Mouse (Mus musculus) embryonic stem cell, embryonic (primary cell): ENCODE data around the gene Lrrc27.

Experiments used
- CTCF ChIA-PET, 4 experiments: fragments of 300-600 bp in 2 of 4; fragments of 350-600 bp in 2 of 4; sonication (Branson Sonifier 250); formaldehyde crosslinking; loops; one replicate each; lab custom pipeline; 2022; ENCODE audit warnings: inconsistent platforms in 2 of 4; lab: Charles Lee
- POLR2A ChIA-PET, 4 experiments: fragments of 300-600 bp in 2 of 4; fragments of 350-600 bp in 2 of 4; sonication (Branson Sonifier 250); formaldehyde crosslinking; loops; one replicate each; lab custom pipeline; 2022; ENCODE audit warnings: antibody characterized with exemption in 4 of 4, inconsistent platforms in 1 of 4; lab: Charles Lee

The Lrrc27 gene

GRCm38 (mm10) chr7:139271871-139272270 lies 59.1 kb downstream of the Lrrc27 start:
- POLR2A ChIA-PET = no interaction called here
- CTCF ChIA-PET = interaction anchor here in 1 of 4 experiments (0.6 kb wide), 1 partner anchor 31 kb away, joined by 4 read pairs; no protein-coding TSS in a partner anchor

DNA sequence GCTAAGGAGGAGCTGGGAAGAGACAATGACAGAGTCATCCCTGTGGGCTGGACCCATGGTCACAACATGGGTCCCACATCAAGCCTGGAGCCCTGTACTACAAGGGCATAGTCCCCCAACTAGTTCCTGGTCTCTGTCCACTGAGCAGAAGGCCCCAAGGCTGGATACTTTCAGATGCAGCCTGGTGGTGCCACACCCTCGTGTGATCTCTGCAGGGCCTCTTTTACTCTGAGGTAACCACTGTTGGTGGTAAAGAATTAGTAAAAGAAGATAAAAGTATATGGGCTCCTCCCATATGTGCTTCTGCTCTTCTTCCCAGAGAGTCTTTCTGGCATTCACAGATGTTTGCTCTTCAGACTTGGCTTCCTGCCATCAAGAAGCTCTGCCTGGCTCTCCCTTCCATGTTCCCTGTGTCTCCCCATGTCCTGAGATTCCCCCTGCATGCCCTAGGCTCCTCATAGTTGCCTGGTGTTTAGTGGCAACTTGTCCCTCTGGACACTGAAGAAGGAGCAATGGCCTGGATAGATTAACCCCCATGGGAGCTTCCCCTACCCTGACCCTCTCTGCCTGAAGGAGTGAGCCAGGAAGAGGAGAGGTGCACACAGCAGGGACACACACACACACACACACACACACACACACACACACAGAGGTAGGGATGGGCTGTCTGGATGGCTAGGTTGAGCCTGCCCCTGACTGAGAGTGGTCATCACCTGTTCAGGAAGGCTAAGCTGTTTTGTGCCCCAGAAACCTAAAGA lies 60.0 kb downstream of the Lrrc27 start:
- ChIA-PET CTCF (interaction anchor here in 1 of 4 experiments (0.5 to 0.9 kb wide), 4 partner anchors 9 to 262 kb away, joined by 3 to 4 read pairs (median 3); no protein-coding TSS in a partner anchor), POLR2A (interaction anchor here in 2 of 4 experiments (0.8 to 2.3 kb wide), 3 partner anchors 8 to 22 kb away, joined by 3 to 8 read pairs (median 3); no protein-coding TSS in a partner anchor)

- POLR2A ChIA-PET = interaction anchor here in 2 of 4 experiments (0.8 to 2.3 kb wide), 3 partner anchors 9 to 23 kb away, joined by 3 to 8 read pairs (median 3); no protein-coding TSS in a partner anchor
- CTCF ChIA-PET = interaction anchor here in 1 of 4 experiments (0.5 to 0.9 kb wide), 2 partner anchors 15 to 39 kb away, joined by 3 read pairs; no protein-coding TSS in a partner anchor
Observed at GRCm38 (mm10) chr7:139273397-139273719, 60.6 kb downstream of the Lrrc27 start.

DNA sequence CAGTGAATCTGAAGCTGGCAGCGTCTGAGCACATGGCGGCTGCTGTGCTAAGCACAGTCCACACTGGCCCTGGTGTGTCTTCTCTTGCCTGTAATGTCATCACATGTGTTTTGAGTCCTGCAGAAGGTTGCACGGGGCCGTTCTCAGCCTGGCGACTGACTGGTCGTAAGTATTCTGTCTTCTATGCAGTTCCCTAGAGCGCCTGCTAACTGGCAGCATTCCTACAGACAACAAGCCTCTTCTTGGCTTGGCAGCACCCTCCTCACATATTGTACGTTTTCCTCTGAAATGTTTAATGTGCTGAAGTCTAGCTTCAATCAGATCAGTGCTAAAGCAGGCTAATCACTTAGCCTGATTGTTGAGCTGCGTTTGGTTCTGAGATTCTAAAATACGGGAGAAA lies 62.8 kb downstream of the Lrrc27 start:
- POLR2A ChIA-PET = interaction anchor here in 2 of 4 experiments (0.6 to 1.2 kb wide), 3 partner anchors 11 to 22 kb away, joined by 3 read pairs; no protein-coding TSS in a partner anchor

DNA sequence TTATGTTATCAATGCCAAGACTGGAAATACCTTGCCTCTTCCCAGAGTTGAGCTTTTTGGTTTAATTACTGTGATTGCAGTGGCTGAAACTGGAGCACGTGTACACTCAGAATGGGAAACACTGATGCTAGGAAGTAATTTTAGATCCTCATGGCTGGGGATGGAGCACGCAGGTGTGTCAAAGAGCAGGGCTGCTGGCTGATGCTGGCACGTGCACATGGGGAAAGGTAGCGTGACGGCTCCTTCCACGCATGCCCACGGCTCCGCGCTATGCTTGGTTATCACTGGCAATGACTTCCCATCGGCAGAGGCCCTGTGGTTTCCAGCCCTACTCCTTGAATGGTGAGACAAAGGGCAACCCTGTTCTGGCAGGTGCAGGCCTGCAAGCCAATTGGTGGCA lies 63.4 kb downstream of the Lrrc27 start:
- POLR2A ChIA-PET = interaction anchor here in 2 of 4 experiments (0.6 to 1.2 kb wide), 3 partner anchors 11 to 23 kb away, joined by 3 read pairs; no protein-coding TSS in a partner anchor

More for the DNA sequence above, 62.8 kb downstream of the Lrrc27 start:
- CTCF ChIA-PET = no interaction called here

DNA sequence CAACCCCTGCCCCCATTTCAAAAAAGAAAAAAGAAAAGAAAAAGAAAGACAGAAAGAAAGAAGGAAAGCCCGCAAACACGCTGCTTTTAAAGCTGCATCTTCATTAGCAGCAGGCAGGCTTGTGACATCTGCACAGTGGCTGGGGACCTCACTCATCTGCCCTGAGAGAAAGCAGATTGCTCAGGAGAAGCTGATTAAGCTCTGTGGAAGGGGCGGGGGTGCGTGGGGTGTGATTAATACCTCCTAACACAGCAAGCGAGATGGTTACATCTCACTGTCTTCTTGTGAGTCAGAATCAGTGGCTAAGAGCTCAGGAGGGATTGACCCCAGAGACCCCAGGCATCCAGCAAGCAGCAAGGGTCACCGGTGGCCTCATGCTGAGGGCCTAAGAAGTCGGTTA lies 64.7 kb downstream of the Lrrc27 start:
- CTCF ChIA-PET = no interaction called here
- POLR2A ChIA-PET = interaction anchor here in 1 of 4 experiments (0.8 kb wide), 1 partner anchor 11 kb away, joined by 3 read pairs; no protein-coding TSS in a partner anchor

More for the DNA sequence above, 63.4 kb downstream of the Lrrc27 start:
- CTCF ChIA-PET = no interaction called here

- POLR2A ChIA-PET = interaction anchor here in 2 of 4 experiments (0.6 to 1.2 kb wide), 2 partner anchors 15 to 23 kb away, joined by 3 to 11 read pairs; no protein-coding TSS in a partner anchor
- CTCF ChIA-PET = no interaction called here
Observed at GRCm38 (mm10) chr7:139279571-139279970, 66.8 kb downstream of the Lrrc27 start.

GRCm38 (mm10) chr7:139280044-139280443 lies 67.3 kb downstream of the Lrrc27 start:
- ChIA-PET CTCF (no interaction called here), POLR2A (interaction anchor here in 3 of 4 experiments (0.6 to 1.2 kb wide), 3 partner anchors 14 to 23 kb away, joined by 3 to 11 read pairs (median 3); no protein-coding TSS in a partner anchor)

DNA sequence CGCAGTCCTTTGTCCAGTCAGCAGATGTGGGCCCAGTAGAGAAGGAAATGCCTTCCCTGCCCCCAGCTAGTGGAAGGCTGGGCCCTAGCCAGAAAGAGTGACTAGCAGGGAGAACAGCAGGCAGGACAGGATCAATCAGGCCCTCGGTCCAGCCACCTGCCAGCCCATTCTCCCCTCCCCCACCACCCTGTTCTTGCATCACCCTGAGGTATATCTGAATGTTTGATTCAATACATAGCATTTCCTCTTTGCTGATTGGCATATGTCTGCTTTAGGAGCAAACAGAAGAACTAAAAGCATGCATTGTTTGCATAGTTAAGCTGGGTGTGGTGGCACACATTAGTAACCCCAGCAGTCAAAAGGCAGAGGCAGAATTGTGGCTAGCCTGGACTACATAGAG lies 68.4 kb downstream of the Lrrc27 start:
- POLR2A ChIA-PET = interaction anchor here in 3 of 4 experiments (0.6 to 1.3 kb wide), 9 partner anchors 11 to 492 kb away, joined by 3 read pairs; no protein-coding TSS in a partner anchor
- CTCF ChIA-PET = no interaction called here

GRCm38 (mm10) chr7:139282037-139282436 lies 69.2 kb downstream of the Lrrc27 start:
- CTCF ChIA-PET = interaction anchor here in 1 of 4 experiments (1.1 kb wide), 1 partner anchor 48 kb away, joined by 3 read pairs; no protein-coding TSS in a partner anchor
- POLR2A ChIA-PET = interaction anchor here in 2 of 4 experiments (0.6 to 1.3 kb wide), 4 partner anchors 13 to 35 kb away, joined by 3 read pairs; no protein-coding TSS in a partner anchor

DNA sequence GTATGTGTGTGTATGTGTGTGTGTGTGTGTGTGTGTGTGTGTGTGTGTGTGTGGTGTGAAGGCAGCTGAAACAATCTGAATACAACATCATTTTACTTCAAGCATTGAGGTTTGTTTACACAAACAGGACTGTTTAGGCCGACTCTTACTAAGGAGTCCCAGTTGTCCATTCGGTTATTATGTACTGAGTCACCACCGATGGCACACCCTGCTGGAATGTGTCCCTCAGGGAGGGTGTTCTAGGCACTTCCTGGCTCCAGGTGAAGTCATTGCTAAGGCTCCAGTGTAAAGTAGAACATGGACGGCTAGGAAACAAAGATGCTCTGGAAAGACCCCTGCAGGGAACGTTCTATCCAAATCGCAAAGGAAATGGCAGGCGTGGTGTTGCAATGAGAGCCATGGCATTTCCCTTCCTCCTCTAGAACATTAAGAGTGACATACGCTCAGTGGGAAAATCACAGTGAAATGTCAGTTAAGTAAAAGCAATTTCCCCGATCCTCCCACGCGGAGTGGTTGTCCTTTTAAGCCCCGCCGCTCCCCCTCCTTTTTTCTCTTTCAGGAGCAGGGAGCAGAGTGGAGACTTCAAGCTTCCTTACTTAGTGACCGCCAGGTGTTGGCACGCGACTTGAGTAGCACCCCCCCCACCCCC lies 72.6 kb downstream of the Lrrc27 start:
- ChIA-PET POLR2A (interaction anchor here in 2 of 4 experiments (0.6 to 1.4 kb wide), 2 partner anchors 61 to 73 kb away, joined by 3 to 4 read pairs; partner anchors contain the start of genes Lrrc27 (in 1 of the 2) and Stk32c (in 1 of the 2)), CTCF (interaction anchor here in 3 of 4 experiments (0.6 to 1.4 kb wide), 4 partner anchors 14 to 1151 kb away, joined by 3 to 4 read pairs (median 3); no protein-coding TSS in a partner anchor)

- CTCF ChIA-PET = interaction anchor here in 1 of 4 experiments (0.6 kb wide), 1 partner anchor 15 kb away, joined by 3 read pairs; no protein-coding TSS in a partner anchor
- POLR2A ChIA-PET = interaction anchor here in 2 of 4 experiments (0.6 to 1.1 kb wide), 4 partner anchors 10 to 276 kb away, joined by 3 to 7 read pairs (median 4); partner anchors contain the start of genes Lrrc27 (in 1 of the 2) and Stk32c (in 1 of the 2)
Observed at GRCm38 (mm10) chr7:139288540-139288939, 75.8 kb downstream of the Lrrc27 start.
